Mouse (Mus musculus) effector memory CD4-positive, alpha-beta T cell, adult 5 months (primary cell): ENCODE data around the gene Speer4d. TPM values are rescaled to one million over a fixed set of nuclear protein-coding genes. Genes with fewer than 3 reads are reported as not detected.

Experiments used
- polyA plus RNA-seq: library from polyadenylated mRNA; unstranded; fragments of 100-300 nt; shearing (Covaris generic); gene quantifications from one replicate; pipeline ENCODE4 v1.2.1, GENCODE M21; 2017

The Speer4d gene
- not detected for polyA plus RNA-seq

GRCm38 (mm10) chr5:15618764-15619163 lies at the start of gene Speer4d:
Speer4d (plus strand) TSS chr5:15619064.

GRCm38 (mm10) chr5:15577033-15577432 lies 41.8 kb upstream of the Speer4d start, which contains the start of gene Gm21083:
Gm21083 (plus strand) TSS chr5:15577333.

GRCm38 (mm10) chr5:15656959-15657358 lies 38.1 kb downstream of the Speer4d start, which contains the start of gene 4930572O03Rik:
4930572O03Rik (minus strand) TSS chr5:15657059.

Other genes starting within 250 kb of the Speer4d start
- gene Gm21149, start 142.5 kb upstream of the Speer4d start, polyA plus RNA-seq: not detected
- gene Gm21190, start 89.8 kb upstream of the Speer4d start, polyA plus RNA-seq: not detected
- gene Gm21083, start 41.7 kb upstream of the Speer4d start, polyA plus RNA-seq: not detected
- gene 4930572O03Rik, start 38.0 kb downstream of the Speer4d start, polyA plus RNA-seq: not detected
- gene Speer4c, start 95.2 kb downstream of the Speer4d start, polyA plus RNA-seq: not detected